Mouse (Mus musculus) midbrain, postnatal 0 days (tissue): ENCODE results near the gene Isl1. TPM values are rescaled to one million over a fixed set of nuclear protein-coding genes. Genes with fewer than 3 reads are reported as not detected.
A peak's percentile ranks its signal among the peaks of the same experiment; 100 is the strongest.

Experiments
- ATAC-seq: fragments of 200-750 bp; cut with Nextera tagmentation; 2 replicates; pipeline ENCODE4 v1.8.0; 2017; ENCODE audit warnings: moderate number of reproducible peaks, mild to moderate bottlenecking, moderate TSS enrichment, moderate library complexity; ENCODE audit not compliant: low FRiP score
- DNase-seq: peaks from one replicate; pipeline ENCODE4 v3.0.0-alpha.2; 2015; ENCODE audit warnings: low spot score
- H3K27ac ChIP-seq: fragments of 300-500 bp; sonication (generic); 2 replicates; pipeline ENCODE4 v1.5.1; 2014; ENCODE audit warnings: low read depth, mild to moderate bottlenecking, low read length, mixed read lengths
- H3K27me3 ChIP-seq: fragments of 300-500 bp; sonication (generic); 2 replicates; pipeline ENCODE4 v1.6.1; 2014; ENCODE audit warnings: low read length, control low read depth, mixed read lengths; ENCODE audit not compliant: insufficient read depth
- H3K36me3 ChIP-seq: fragments of 300-500 bp; sonication (generic); 2 replicates; pipeline ENCODE4 v1.6.1; 2014; ENCODE audit warnings: low read length, control low read depth, mixed read lengths; ENCODE audit not compliant: insufficient read depth
- H3K4me1 ChIP-seq: fragments of 300-500 bp; sonication (generic); 2 replicates; pipeline ENCODE4 v1.6.1; 2014; ENCODE audit warnings: mild to moderate bottlenecking, control low read depth, antibody characterized with exemption, low read length, mixed read lengths; ENCODE audit not compliant: insufficient read depth
- H3K4me2 ChIP-seq: fragments of 300-500 bp; sonication (generic); 2 replicates; pipeline ENCODE4 v1.6.1; 2014; ENCODE audit warnings: low read depth, mild to moderate bottlenecking, low read length, mixed read lengths; ENCODE audit not compliant: poor library complexity, severe bottlenecking
- H3K4me3 ChIP-seq: fragments of 300-500 bp; sonication (generic); 2 replicates; pipeline ENCODE4 v1.5.1; 2014; ENCODE audit warnings: low read depth, mild to moderate bottlenecking, low read length, moderate library complexity
- H3K9ac ChIP-seq: fragments of 300-500 bp; sonication (generic); replicated peaks from 2 replicates; pipeline ENCODE4 v1.6.1; 2014; ENCODE audit warnings: mild to moderate bottlenecking, low read length, moderate library complexity, mixed read lengths; ENCODE audit not compliant: poor library complexity, severe bottlenecking
- H3K9me3 ChIP-seq: fragments of 300-500 bp; sonication (generic); 2 replicates; pipeline ENCODE4 v1.6.1; 2016; ENCODE audit warnings: low read length, control low read depth
- CTCF ChIP-seq: IDR thresholded peaks from 2 replicates; pipeline ENCODE4 v1.5.1; 2016; ENCODE audit warnings: antibody characterized with exemption, mild to moderate bottlenecking
- WGBS: fragments of 180-500 bp; shearing (Covaris S2); extraction: QIAGEN DNeasy Blood & Tissue Kit; methylation state at CpG from one replicate; pipeline ENCODE4 v1.1.7; 2014; 5-methylcytosine and 5-hydroxymethylcytosine counted together
- polyA plus RNA-seq: library from polyadenylated mRNA; unstranded; fragments of >200 nt; fragmentation: Nextera tagmentation; extraction: Ambion mirVana; gene quantifications from 2 replicates; pipeline ENCODE4 v1.2.1, GENCODE M21; 2015
- total RNA-seq: library from RNA; depleted of rRNA; stranded (reverse); fragments of >200 nt; gene quantifications from 2 replicates; pipeline ENCODE4 v1.2.3, GENCODE M21; 2014

Gene Isl1
- total and polyA plus RNA-seq, 2 experiments from 2014 or later, result 12.3 to 25.8 TPM

- ATAC-seq (no peak), DNase-seq (no peak)
- no peak overlapping the region for H3K27ac ChIP-seq
- no peaks in the 10 kb centered on the region for H3K4me1 ChIP-seq
- H3K4me3 ChIP-seq, result no peak overlapping the region
- H3K4me2 ChIP-seq, result no peak overlapping the region
- no peak overlapping the region for H3K9ac ChIP-seq
- H3K9me3 ChIP-seq, result no peaks in the 10 kb centered on the region
- 2% methylated on average over 9 of the region's 9 CpGs for WGBS
- peaks cover 70% of the 10 kb centered on the region for H3K27me3 ChIP-seq
- TF ChIP-seq CTCF, result no peak
- H3K36me3 ChIP-seq, result no peaks in the 10 kb centered on the region
Measured at GRCm38 (mm10) chr13:116310463-116310765, 925 bp upstream of the Isl1 start.

GRCm38 (mm10) chr13:116308933-116309583 lies 431 bp downstream of the Isl1 start:
- H3K27ac ChIP-seq, result no peak overlapping the region
- peak overlapping the region; percentile 39 for H3K4me3 ChIP-seq
- peak overlapping the region; percentile 52 for H3K4me2 ChIP-seq
- DNase-seq (no peak), ATAC-seq (0 out of 2 replicates have a peak, but pooled peaks have one; percentile 17)
- H3K9ac ChIP-seq, result no peak overlapping the region
- no peaks in the 10 kb centered on the region for H3K4me1 ChIP-seq
- no peaks in the 10 kb centered on the region for H3K9me3 ChIP-seq
- peaks cover 64% of the 10 kb centered on the region for H3K27me3 ChIP-seq
- WGBS, result under 1% methylated on average over 18 of the region's 18 CpGs
- H3K36me3 ChIP-seq, result no peaks in the 10 kb centered on the region
- no peak for TF ChIP-seq CTCF

DNA sequence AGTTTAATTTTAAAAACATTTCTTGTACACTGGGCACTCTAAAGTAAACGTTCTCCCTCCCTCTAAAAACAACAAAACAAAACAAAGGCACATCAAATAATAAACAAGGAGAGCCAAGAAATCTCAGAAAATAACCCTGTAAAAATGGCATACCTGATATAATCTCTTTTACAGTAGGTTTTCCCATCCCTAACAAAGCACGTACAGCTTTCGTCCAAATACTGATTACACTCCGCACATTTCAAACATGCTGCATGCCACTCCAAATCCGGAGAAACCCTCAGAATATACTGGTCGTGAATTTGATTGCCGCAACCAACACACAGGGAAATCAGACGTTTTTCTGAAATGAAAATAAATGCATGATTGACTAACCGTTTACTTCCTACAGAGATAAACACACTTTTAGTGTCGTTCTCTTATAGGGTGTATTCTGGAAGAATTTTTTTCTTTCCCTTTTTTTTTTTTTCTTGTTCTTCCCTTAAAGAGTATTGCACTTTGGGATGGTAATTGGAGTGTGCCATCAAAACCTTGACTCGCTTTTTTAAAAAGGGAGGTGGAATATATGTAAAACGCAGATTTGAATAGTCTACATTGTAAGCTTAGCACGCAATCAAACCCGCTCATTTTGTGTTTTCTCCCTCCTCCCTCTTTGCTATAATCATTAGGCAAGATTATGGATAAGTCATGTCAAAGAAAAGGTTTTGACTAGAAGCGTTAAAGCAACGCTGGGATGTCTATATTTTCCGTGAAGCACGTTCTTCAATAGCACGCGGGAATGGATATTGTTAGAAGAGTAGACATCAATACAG lies 1.2 kb downstream of the Isl1 start:
- DNase-seq, result no peak
- H3K36me3 ChIP-seq, result no peaks in the 10 kb centered on the region
- H3K4me3 ChIP-seq, result no peak overlapping the region
- no peak overlapping the region for H3K27ac ChIP-seq
- no peak overlapping the region for H3K9ac ChIP-seq
- H3K27me3 ChIP-seq, result peaks cover 66% of the 10 kb centered on the region
- TF ChIP-seq CTCF, result no peak
- H3K4me2 ChIP-seq, result no peak overlapping the region
- 2% methylated on average over 20 of the region's 20 CpGs for WGBS
- H3K4me1 ChIP-seq, result no peaks in the 10 kb centered on the region
- no peaks in the 10 kb centered on the region for H3K9me3 ChIP-seq
- no peak for ATAC-seq

DNA sequence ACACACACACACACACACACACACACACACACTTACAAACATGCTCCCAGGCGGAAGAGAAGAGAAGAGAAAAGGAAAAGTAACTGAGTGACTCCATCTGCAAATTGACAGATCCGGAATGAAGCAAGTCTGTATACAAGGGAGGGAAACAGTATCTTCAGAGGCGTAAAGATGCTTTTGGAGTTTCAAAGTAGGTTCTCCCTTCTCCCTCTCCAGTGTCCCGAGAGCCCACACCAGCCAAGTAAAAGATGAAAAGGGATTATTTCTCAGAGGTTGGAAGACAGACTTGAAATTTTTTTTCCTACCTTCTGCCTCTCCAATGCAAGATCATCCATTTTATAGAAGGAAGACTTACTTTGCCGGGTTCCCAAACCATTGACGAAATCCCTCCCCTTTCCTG lies 2.9 kb downstream of the Isl1 start:
- WGBS, result 1% methylated on average over 6 of the region's 6 CpGs
- no peaks in the 10 kb centered on the region for H3K36me3 ChIP-seq
- H3K9ac ChIP-seq, result no peak overlapping the region
- H3K27ac ChIP-seq, result no peak overlapping the region
- no peak for TF ChIP-seq CTCF
- peaks cover 69% of the 10 kb centered on the region for H3K27me3 ChIP-seq
- H3K9me3 ChIP-seq, result no peaks in the 10 kb centered on the region
- no peak for DNase-seq
- H3K4me3 ChIP-seq, result no peak overlapping the region
- no peak overlapping the region for H3K4me2 ChIP-seq
- H3K4me1 ChIP-seq, result no peaks in the 10 kb centered on the region
- no peak for ATAC-seq

DNA sequence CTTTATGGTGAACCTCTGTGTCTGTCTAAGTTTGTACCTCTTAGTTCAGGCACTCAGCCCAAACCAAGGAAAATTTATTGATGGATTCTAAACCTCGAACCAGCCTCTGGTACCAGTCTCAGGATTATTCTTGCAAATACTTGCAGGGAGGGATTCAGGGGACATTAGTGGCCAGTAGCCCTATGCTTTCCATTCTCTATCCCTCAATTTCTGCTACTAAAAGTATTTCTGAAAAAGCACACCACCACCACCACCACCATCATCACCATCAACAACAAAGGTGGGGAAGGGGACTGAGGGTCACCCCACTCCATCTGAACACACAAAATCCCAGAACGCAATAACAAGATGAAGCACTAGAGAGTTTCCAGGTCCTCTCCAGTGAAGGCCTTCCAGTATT lies 3.8 kb downstream of the Isl1 start:
- Histone ChIP-seq H3K9ac (no peak overlapping the region), H3K4me3 (no peak overlapping the region), H3K4me1 (no peaks in the 10 kb centered on the region), H3K27ac (no peak overlapping the region), H3K9me3 (no peaks in the 10 kb centered on the region), H3K27me3 (peaks cover 71% of the 10 kb centered on the region), H3K36me3 (no peaks in the 10 kb centered on the region), H3K4me2 (no peak overlapping the region)
- ATAC-seq, result no peak
- TF ChIP-seq CTCF, result no peak
- WGBS, result 7% methylated on average over 2 of the region's 2 CpGs
- no peak for DNase-seq

DNA sequence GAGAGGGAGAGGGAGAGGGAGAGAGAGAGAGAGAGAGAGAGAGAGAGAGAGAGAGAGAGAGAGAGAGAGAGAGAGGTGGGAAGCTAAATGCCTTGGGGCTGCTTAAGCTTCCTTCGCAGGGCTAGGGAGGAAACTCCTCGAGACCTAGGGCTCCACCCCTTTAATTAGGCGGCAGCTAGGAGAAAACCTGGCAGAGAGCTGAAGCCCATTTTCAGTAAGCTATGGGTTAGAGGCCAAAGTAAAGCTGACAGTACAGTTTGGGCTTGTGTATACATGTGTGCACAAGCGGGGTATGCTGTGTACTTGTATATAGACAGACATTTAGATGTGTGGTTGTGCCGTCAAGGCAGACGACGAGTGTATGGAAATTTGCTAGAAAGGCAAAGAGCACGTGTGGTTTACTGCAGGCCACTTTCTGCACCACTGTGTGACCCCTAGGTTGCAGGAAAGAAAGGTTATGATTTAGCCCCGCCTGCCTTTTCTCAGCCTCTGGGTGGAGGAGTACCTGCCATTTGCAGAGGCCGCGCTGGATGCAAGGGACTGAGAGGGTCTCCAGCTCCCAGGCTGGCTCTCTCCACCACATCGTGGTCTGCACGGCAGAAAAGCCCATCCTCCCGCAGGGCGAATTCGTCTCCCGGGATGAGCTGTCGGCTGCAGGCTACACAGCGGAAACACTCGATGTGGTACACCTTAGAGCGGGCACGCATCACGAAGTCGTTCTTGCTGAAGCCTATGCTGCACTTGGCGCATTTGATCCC lies 4.6 kb downstream of the Isl1 start:
- TF ChIP-seq CTCF, result no peak
- H3K27ac ChIP-seq, result no peak overlapping the region
- ATAC-seq, result no peak

More for the DNA sequence above, 4.6 kb downstream of the Isl1 start:
- Histone ChIP-seq H3K4me1 (no peaks in the 10 kb centered on the region), H3K9me3 (no peaks in the 10 kb centered on the region), H3K9ac (no peak overlapping the region), H3K4me3 (no peak overlapping the region), H3K27me3 (peaks cover 73% of the 10 kb centered on the region), H3K36me3 (no peaks in the 10 kb centered on the region), H3K4me2 (no peak overlapping the region)
- DNase-seq, result no peak
- 1% methylated on average over 25 of the region's 25 CpGs for WGBS
